Mouse (Mus musculus) 3T3-L1 (cell line): ENCODE data around the gene Fam214b.

ENCODE experiments used
- DNase-seq: peaks from one replicate; pipeline ENCODE4 v3.0.0-alpha.2; 2015; ENCODE audit warnings: low read depth, low spot score

The Fam214b gene

DNA sequence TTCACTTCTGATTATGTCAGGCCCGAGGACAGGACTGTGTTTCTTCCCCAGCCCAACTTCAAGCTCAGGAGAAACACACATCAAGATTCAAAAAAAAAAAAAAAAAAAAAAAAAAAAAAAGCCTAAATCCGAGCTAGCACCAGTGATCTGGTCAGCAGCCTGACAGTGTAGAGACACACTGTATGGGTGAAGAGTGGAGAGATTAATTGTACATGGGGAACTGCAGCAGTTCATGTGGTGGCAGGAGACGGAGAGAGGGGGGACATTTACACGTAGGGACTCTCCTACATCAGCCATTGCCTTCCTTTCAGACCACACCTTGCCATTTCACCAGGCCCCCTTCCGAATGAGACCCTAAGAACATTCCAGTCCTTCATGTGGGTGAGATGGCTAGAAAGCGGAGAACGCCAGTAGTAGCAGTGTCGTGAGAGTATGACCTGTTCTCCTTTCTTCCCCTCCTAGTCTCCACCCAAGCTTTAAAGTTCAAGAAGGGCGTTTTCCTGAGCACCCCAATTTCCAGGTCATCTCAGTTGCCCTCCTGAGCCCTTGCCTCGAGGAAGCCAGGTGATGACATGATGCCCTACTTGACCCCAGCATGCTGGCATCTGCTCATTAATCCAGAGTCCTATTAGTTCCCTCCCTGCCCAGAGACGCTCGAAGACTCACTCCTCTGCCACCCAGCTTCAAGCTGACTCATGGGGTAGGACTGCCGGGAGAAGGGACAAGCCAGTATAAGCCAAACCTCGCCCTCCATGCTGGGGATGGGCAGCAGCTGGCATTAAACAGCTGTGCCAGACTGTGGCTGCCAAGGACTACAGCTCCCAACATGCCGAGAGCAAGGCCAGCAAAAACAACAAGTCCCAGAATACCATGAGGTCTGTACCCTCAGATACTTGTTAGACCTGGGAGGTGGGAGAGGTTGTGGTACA, 7.2 kb downstream of the Fam214b start:
- peak; percentile 77 for DNase-seq

DNA sequence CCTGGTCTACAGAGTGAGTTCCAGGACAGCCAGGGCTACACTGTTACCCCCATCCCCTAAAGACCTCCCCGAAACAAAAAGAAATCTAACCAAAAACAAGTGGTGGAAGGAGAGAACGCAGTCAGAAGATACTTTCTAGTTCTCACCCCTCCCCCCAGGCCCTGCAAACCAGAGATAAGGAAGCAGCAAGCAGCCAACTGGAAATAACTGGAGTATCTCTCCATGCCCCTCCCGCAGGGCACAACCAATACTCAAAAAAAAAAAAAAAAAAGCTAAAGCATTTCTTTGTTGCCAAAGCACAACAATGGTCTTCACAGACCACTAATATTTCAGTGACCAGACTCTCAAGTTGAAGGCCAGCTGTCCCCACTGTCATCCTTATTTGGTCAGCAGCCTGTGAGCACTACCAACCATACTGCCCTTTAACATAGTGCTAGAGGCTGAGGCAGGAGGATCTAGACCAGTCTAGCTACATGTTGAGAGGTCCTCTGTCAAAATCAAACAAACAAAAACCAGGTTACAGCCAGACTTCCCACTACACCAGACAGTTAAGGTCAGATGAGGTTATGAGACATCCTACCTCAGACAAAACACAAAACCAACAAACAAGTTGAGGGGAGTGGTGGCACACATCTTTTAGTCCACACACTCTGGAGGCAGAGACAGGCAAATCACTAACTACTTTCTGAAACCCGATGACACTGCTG, 8.0 kb downstream of the Fam214b start:
- DNase-seq, result no peak

GRCm38 (mm10) chr4:43036356-43036755, 9.7 kb downstream of the Fam214b start:
- no peak for DNase-seq

DNA sequence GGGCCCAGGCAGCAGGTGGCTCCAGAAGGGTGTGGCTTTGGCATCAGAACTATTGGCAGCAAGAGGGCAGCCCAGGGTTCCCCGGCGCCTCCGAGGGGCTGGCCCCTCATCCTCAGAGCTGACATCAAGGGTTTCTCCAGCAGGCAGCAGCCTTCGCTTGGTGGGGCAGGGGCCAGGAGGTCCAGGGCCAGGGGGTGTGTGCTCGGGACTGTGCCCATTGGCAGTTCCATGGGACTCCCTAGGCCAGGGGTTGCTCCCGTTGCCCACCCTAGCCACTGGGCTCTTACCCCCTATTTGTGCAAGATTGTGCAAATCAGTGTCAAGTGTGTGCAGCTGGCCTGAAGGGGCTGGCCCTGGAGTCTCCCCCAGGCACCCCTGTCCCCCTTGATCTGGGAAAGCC, 10.2 kb downstream of the Fam214b start:
- no peak for DNase-seq

DNA sequence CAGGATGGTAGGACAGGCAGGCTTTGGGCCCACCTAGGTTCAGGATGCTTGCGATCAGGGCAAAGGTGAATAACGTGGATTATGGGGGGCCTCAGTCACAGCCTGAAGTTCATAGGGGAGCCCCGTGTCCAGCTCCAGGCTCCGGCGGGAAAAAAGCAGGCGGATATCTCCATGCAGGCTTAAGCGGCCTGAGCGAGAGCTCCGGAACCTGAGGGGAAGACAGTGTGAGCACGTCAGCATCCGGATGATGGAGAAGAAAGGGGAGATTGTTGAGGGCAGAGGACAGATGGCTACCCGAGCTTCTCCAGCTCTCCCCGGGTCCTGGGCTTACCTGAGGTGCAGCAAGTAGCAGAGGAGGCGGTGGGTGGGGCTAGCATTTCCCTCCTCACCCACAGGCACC, 12.5 kb downstream of the Fam214b start:
- DNase-seq, result no peak

- no peak for DNase-seq
These were observed 13.5 kb downstream of the Fam214b start for GRCm38 (mm10) chr4:43032501-43032900.

DNA sequence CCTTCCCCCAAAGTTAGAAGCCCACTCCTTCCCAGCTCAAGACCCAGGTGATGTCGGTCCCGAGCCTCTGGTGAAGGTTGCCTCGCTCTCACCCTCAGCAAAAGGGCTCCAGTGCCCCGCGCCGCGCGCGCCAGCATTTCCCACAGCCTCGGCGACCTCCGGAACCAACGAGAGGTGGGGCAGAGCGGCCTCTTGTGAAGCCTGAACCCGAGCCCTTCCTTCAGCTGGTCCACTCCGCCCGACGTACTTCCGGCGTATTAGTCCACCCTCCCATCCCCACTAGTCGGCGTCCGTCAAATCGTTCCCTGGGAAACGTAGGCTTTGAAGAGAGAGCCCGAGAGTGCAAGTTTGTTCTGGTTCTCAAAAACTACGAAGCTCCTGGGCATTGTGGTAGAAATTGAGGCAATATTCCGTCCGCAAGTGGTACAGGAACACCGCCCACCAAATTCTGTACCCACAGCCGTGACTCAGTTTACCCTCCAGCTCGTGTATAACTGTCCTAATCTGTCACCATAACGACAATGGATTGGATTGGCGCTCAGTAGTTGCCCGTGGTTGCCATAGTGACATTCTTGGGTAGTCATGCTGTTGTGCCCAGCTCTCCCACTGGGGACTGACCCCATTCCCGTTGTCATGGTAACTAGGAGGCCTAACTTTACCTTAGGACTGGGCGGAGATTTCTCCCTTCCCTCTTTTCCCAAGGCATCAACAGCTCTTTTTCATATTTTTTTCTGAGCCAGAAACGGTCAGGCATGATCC, 14.6 kb downstream of the Fam214b start, which contains the start of gene Stoml2:
Gene Stoml2 (minus strand): TSS at position 474 of the 759 bp plus-strand sequence.
- peak; percentile 96 for DNase-seq

GRCm38 (mm10) chr4:43030780-43031230, 15.2 kb downstream of the Fam214b start:
- DNase-seq, result peak; percentile 44

DNA sequence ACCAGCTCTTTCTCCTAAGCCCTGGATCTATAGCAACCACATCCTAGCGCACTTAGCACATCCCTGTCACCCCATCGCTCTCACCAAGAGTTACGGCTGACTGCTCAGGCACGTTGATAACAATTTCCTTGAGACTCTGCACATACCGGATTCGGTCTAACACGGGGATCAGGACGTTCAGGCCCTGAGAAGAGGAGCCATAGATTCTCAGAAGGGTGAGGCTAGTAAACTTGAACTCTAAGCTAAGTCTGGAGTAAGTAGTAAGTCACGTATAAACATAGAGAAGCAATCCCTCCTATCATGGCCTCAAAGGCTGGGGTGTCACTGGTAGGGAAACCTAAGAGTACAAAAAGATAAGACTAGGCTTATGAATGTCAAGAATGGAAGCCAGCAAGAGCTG, 15.7 kb downstream of the Fam214b start:
- DNase-seq, result no peak

DNA sequence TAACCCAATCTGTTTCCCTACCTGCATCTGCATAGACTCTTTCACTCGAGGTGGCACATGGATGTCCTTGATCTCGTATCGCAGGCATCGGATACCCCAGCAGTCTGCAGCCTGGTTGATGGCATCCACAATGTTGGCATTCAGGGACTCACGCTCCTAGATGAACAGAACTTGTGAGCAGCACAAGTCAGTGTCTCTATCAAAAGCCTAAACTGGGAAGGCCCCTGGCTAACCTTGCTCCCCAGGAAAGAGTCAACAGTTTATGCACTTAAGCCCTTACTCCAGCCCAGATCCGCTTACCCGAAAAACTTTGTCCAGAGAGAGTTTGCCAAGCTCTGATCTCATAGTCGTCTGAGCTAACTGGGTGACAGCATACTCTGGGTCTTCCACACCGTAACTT, 16.3 kb downstream of the Fam214b start:
- DNase-seq, result no peak

DNA sequence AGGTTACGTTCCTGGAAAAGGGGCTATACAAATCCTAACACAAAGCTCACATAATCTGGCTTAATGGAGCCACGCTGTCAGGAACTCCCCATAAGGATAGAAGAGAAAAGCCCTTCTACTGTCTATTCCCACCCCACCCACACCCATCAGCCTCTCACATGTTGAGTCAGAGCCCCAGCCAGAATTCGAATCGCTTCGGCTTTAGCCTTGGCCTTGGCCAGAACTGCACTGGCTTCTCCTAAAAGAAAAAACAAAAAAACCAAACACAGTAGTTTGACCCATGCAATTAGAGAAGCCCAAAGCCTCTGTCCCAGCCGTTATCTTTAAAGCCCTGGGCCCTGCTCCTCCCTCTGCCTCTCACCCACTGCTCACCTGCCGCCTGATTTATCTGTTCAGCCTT, 16.9 kb downstream of the Fam214b start:
- DNase-seq, result no peak

- DNase-seq, result peak; percentile 94
These were observed 20.7 kb downstream of the Fam214b start, which contains the start of gene Pigo for GRCm38 (mm10) chr4:43025084-43025960. Pigo (minus strand) TSS chr4:43025819.

DNA sequence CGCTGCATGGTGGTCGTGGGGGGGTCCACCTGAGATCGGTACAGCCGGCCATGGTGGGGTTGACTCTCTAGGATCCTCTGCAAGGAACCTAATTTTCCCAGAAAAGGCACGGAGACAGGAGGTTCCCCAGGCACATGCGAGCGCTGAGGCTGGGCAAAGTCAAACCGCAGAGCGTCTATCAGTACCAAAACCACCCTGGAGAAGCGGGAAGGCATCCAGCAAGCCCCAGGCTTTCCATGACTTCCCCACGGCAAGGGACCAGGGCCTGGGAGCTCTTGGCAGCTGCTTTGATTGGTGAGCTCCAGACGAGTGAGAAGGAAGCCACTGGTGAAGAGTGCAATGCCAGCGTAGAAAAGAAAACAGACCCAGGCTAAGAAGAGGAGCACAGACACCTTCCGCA, 21.3 kb downstream of the Fam214b start:
- DNase-seq, result no peak

DNA sequence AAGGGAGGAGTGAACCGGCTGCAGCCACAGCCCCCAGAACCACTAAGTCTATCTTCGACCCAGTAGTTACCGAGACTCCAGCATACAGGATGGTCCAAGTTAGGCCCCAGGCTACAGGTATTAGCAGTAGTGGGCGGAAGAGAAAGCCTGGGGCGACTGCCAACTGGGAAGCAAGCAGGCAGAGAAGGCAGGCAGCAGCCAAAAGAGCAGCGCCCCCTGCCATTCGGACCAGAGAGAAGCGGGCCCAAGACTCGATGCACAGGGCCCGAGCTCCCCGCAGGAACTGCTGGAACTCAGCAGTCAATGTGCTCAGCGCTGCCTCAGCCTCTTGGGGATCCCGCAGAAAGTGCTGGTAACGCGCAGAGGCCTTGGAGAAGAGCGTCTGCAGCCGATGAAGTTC, 24.7 kb downstream of the Fam214b start:
- peak; percentile 22 for DNase-seq

GRCm38 (mm10) chr4:43020876-43021275, 25.1 kb downstream of the Fam214b start:
- DNase-seq, result no peak

- no peak for DNase-seq
These were observed 26.2 kb downstream of the Fam214b start for GRCm38 (mm10) chr4:43019641-43020465.

GRCm38 (mm10) chr4:43019176-43019575, 26.8 kb downstream of the Fam214b start:
- DNase-seq, result no peak

- DNase-seq, result peak; percentile 50
These were observed 27.9 kb downstream of the Fam214b start for GRCm38 (mm10) chr4:43018156-43018555.

- no peak for DNase-seq
These were observed 33.9 kb downstream of the Fam214b start for GRCm38 (mm10) chr4:43012091-43012490.
